Mouse (Mus musculus): ENCODE measurements around the gene Tor1aip2.

DNA sequence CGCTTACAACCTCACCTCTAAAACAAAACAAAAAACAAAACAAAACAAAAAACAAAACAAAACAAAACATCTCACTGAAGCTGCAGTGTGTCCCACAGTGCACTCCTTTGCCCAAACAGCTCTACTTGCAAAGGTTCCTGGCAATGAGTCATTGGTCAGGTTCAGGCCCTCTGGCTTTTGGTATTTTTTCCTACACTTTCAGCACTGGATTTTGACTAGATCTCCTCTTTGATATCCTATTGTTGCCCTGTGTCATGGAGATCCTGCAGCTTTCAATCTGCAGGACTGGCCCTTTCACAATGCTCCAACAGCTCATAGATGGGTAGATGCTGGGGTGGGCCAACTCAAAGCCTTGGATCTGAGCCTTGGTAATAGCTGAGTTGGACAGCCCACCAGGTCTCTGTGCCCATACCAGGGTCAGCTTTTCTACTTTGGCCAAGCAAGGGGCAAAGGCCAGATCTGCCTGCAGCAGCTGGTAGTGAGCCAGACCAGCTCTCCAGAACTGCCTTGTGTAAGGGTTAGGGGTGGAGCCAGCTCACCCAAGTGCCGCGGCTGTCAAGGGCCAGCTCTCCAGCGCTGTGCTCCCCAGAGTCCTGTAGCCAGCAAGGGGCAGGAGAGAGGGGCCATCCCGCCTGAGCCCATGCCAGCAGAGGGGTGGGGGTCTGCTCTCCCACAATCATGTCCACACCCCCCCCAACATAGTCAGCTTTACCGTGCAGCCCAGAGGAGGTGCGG is 31.8 kb upstream of the Tor1aip2 start:
- TF ChIP-seq CTCF (IDR thresholded peaks at IDR 0.05; ENCODE audit: low read depth, low read length) (no peak), POLR2A (IDR thresholded peaks at IDR 0.05; ENCODE audit: extremely low read depth, insufficient read depth, low read length) (no peak)
